Mouse (Mus musculus) liver, embryonic 12.5 days (tissue): ENCODE data around the gene Gpatch2. TPM values are rescaled to one million over a fixed set of nuclear protein-coding genes. Genes with fewer than 3 reads are reported as not detected.

Experiments used
- ATAC-seq: fragments of 200-750 bp; cut with Nextera tagmentation; 2 replicates; pipeline ENCODE4 v1.8.0; 2017; ENCODE audit warnings: moderate number of reproducible peaks, mild to moderate bottlenecking, moderate library complexity
- H3K27ac ChIP-seq: fragments of 300-500 bp; sonication (generic); 2 replicates; pipeline ENCODE4 v1.5.1; 2016; ENCODE audit warnings: mild to moderate bottlenecking
- H3K27me3 ChIP-seq: fragments of 300-500 bp; sonication (generic); replicated peaks from 2 replicates; pipeline ENCODE4 v1.6.1; 2016; ENCODE audit warnings: mild to moderate bottlenecking, moderate library complexity
- H3K36me3 ChIP-seq: fragments of 300-500 bp; sonication (generic); 2 replicates; pipeline ENCODE4 v1.6.1; 2016; ENCODE audit warnings: mild to moderate bottlenecking, moderate library complexity
- H3K4me1 ChIP-seq: fragments of 300-500 bp; sonication (generic); 2 replicates; pipeline ENCODE4 v1.6.1; 2016
- H3K4me2 ChIP-seq: fragments of 300-500 bp; sonication (generic); 2 replicates; pipeline ENCODE4 v1.6.1; 2016; ENCODE audit warnings: mild to moderate bottlenecking, moderate library complexity
- H3K4me3 ChIP-seq: fragments of 300-500 bp; sonication (generic); 2 replicates; pipeline ENCODE4 v1.5.1; 2016; ENCODE audit warnings: mild to moderate bottlenecking, moderate library complexity
- H3K9ac ChIP-seq: fragments of 300-500 bp; sonication (generic); 2 replicates; pipeline ENCODE4 v1.6.1; 2016; ENCODE audit warnings: mild to moderate bottlenecking, moderate library complexity
- H3K9me3 ChIP-seq: fragments of 300-500 bp; sonication (generic); replicated peaks from 2 replicates; pipeline ENCODE4 v1.6.1; 2016; ENCODE audit warnings: mild to moderate bottlenecking, moderate library complexity
- WGBS: fragments of 180-500 bp; shearing (Covaris S2); methylation state at CpG from one replicate; pipeline ENCODE4 v1.1.7; 2016; ENCODE audit not compliant: insufficient replicate concordance; 5-methylcytosine and 5-hydroxymethylcytosine counted together
- polyA plus RNA-seq: library from polyadenylated mRNA; unstranded; fragments of >200 nt; fragmentation: Nextera tagmentation; extraction: Ambion mirVana; gene quantifications from 2 replicates; pipeline ENCODE4 v1.2.1, GENCODE M21; 2016

The Gpatch2 gene
- polyA plus RNA-seq, 1 experiment from 2014 or later = 8.4 TPM

GRCm38 (mm10) chr1:187400834-187401233 is 185.5 kb downstream of the Gpatch2 start:
- WGBS = 85% methylated on average over 9 of the region's 9 CpGs
- H3K36me3 ChIP-seq = no peaks in the 10 kb centered on the region
- H3K4me3 ChIP-seq = no peak overlapping the region
- H3K9me3 ChIP-seq = no peaks in the 10 kb centered on the region
- no peak overlapping the region for H3K9ac ChIP-seq
- H3K27me3 ChIP-seq = no peaks in the 10 kb centered on the region
- no peaks in the 10 kb centered on the region for H3K4me1 ChIP-seq
- no peak overlapping the region for H3K27ac ChIP-seq
- H3K4me2 ChIP-seq = no peak overlapping the region
- ATAC-seq = no peak

Other genes starting within 250 kb of the Gpatch2 start
- not detected in 2 replicates for gene D1Pas1, start 248.1 kb upstream of the Gpatch2 start, polyA plus RNA-seq
- 0.32 and 0.35 TPM in 2 replicates for gene Spata17, start within 50 bp of the Gpatch2 start, polyA plus RNA-seq